8 mouse cellular contexts compared by ENCODE assay signal in the genomic region with DNA sequence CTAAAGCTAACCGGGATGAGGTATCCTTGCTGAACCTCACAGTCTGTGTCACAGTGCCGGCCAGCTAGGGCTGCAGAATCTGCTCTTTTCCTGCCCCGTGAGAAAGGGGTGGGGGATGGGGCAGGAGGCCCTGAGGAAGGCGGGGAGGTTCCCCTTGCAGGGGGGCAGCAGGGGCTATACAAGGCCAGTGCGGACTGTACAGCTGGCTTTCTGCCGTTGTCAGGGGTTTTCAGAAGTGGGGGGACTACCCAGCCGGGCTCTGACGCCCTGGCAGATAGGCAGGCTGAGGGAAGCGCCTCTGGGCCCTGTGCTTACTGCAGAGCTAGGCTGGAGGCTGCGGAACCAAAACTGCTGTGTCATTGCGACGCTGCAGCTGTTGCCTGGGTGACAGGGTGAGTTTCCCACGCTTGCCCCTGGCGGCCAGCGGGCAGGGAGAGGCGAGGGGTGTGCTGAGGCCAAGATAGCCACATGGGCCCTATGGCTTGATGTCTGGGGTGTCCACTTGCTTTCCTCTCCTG.
A peak's percentile ranks its signal among the peaks of the same experiment; 100 is the strongest.
DNase-seq lines count a peak whose midpoint lies in the region; ATAC-seq lines count a peak whose summit lies in the region.

No protein-coding gene starts in this region.

- no peaks in the 10 kb centered on the region for H3K9me3 ChIP-seq in hindbrain, embryonic 13.5 days

- no peak overlapping the region; the same call in 1 of the 2 replicates for H3K4me3 ChIP-seq in hindbrain, embryonic 13.5 days

- H3K27ac ChIP-seq in hindbrain, embryonic 13.5 days: peak overlapping the region; percentile 67

- H3K4me2 ChIP-seq in hindbrain, embryonic 13.5 days: peak overlapping the region; percentile 27

- H3K36me3 ChIP-seq in hindbrain, embryonic 13.5 days: peaks cover 12% of the 10 kb centered on the region

- H3K4me1 ChIP-seq in hindbrain, embryonic 13.5 days (replicated peaks): peaks cover 49% of the 10 kb centered on the region

- peak; percentile 82 for ATAC-seq in hindbrain, embryonic 13.5 days (ENCODE audit: low FRiP score)

- DNase-seq in NIH3T3 (ENCODE audit: low read depth): peak; percentile 89
- DNase-seq in cerebellum, postnatal 36 days: peak; percentile 31 to 39
- peak; percentile 65 to 66 for DNase-seq in frontal cortex, postnatal 25 days (ENCODE audit: low spot score in 2 of 2)
- peak; percentile 81 to 86 for DNase-seq in layer of hippocampus, postnatal 36 days
- DNase-seq in lung, postnatal 14 days: peak; percentile 79
- peak; percentile 84 for DNase-seq in ovary, postnatal 36 days (ENCODE audit: low spot score)
- peak; percentile 77 for DNase-seq in thymus, postnatal 14 days

- 1% methylated on average over 16 of the region's 16 CpGs for WGBS in hindbrain, embryonic 13.5 days

- H3K27me3 ChIP-seq in hindbrain, embryonic 13.5 days: no peaks in the 10 kb centered on the region

- peak overlapping the region; percentile 56 for H3K9ac ChIP-seq in hindbrain, embryonic 13.5 days

Comparison
In these comparisons a context has a peak if more than half of its experiments do, and no peak if none do; other contexts are left out.
1. DNase-seq: peak in every context shown above with its lines; median percentile 89 in NIH3T3; 84 in ovary, postnatal 36 days; 84 in layer of hippocampus, postnatal 36 days; 79 in lung, postnatal 14 days; 77 in thymus, postnatal 14 days; 66 in frontal cortex, postnatal 25 days; 35 in cerebellum, postnatal 36 days.